Mouse (Mus musculus): ENCODE measurements around the gene Asb11. TPM values are rescaled to one million over a fixed set of nuclear protein-coding genes. Genes with fewer than 3 reads are reported as not detected.

The Asb11 gene
- total and polyA plus RNA-seq, 3 experiments = 2.5 to 3.2 TPM; not detected in 1

DNA sequence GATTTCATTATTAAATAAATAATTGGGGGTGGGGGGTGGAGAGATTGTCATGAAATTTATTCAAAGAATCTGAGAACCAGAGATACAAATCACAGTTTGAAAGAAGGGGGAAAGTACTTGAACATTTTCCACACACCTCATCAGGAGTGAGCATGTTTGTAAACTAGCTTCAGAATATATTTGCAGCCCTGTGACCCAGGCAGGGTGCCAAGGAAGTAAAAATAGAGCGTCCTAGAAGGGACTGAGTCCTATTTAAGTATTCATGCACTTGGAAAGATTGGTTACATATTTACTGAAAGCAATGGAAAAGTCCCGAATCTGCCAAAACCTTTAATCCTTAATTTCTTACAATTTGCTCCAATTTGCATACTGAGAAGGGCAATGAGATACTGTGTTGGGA, 3.3 kb downstream of the Asb11 start:
- Histone ChIP-seq H3K9ac (ENCODE audit: control insufficient read depth, low read depth, low read length, poor library complexity, severe bottlenecking) (no peak overlapping the region), H3K27me3 (ENCODE audit: control insufficient read depth in 1 of 2, insufficient read depth in 2 of 2, low read length in 2 of 2) (no peaks in the 10 kb centered on the region), H3K27ac (ENCODE audit: control insufficient read depth, low read depth, low read length) (no peak overlapping the region), H3K9me3 (replicated peaks; ENCODE audit: insufficient read depth, low read length) (no peaks in the 10 kb centered on the region), H3K36me3 (ENCODE audit: control insufficient read depth in 1 of 2, insufficient read depth in 2 of 2, low read length in 2 of 2) (peaks cover 0 to 17% of the 10 kb centered on the region in 2 experiments; a peak in 2 of 4 replicates), H3K4me1 (ENCODE audit: control insufficient read depth in 1 of 2, insufficient read depth in 2 of 2, low read length in 2 of 2) (peaks cover 11% of the 10 kb centered on the region in 2 experiments), H3K79me2 (ENCODE audit: control insufficient read depth, insufficient read depth, low read length, poor library complexity) (no peaks in the 10 kb centered on the region), H3K4me3 (ENCODE audit: control insufficient read depth in 1 of 2, insufficient read depth in 1 of 2, low read depth in 2 of 2, low read length in 2 of 2) (no peak overlapping the region)
- no peak for DNase-seq (ENCODE audit: low read depth, low spot score)
- no peak for TF ChIP-seq USF1 (IDR thresholded peaks at IDR 0.05; ENCODE audit: low read depth, low read length)

DNA sequence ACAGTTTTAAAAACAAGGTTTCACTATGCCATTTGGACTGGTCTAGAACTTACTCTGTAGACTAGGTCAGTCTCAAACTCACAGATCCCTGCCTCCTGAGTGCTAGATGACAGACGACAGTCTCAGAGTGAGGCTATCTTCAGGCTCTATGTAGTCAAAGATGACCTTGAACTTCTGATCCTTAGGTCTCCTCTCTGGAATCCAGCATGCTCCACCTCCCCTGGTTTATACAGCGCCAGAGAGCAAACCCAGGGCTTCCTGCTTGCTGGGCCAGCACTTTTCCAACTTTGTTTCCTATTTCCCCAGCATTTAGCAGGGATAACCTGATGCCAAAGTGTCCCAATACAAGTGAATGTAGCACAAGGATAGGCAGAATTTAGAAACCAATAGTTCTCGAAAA, 3.9 kb downstream of the Asb11 start:
- no peak for TF ChIP-seq USF1 (IDR thresholded peaks at IDR 0.05; ENCODE audit: low read depth, low read length)
- TF ChIP-seq SIN3A (IDR thresholded peaks at IDR 0.05; ENCODE audit: low read length) = no peak
- TF ChIP-seq POLR2AphosphoS5 (IDR thresholded peaks at IDR 0.05; ENCODE audit: borderline replicate concordance, low read depth, low read length) = no peak
- no peak for TF ChIP-seq UBTF (IDR thresholded peaks at IDR 0.05; ENCODE audit: borderline replicate concordance, insufficient read depth, low read depth, low read length)
- TF ChIP-seq MYC (IDR thresholded peaks at IDR 0.05; ENCODE audit: low read depth, low read length) = no peak
- no peak for TF ChIP-seq CHD2 (IDR thresholded peaks at IDR 0.05; ENCODE audit: low read length)
- no peak for TF ChIP-seq CTCF (IDR thresholded peaks at IDR 0.05 in 2 of 3, conservative IDR thresholded peaks at IDR 0.05 in 1 of 3; ENCODE audit: control insufficient read depth in 1 of 3, insufficient read depth in 1 of 3, low read depth in 2 of 3, low read length in 3 of 3, poor library complexity in 1 of 3, severe bottlenecking in 1 of 3)
- no peak for TF ChIP-seq MAZ (IDR thresholded peaks at IDR 0.05; ENCODE audit: low read depth, low read length)
- Histone ChIP-seq H3K4me1 (ENCODE audit: control insufficient read depth in 1 of 2, insufficient read depth in 2 of 2, low read length in 2 of 2) (peaks cover 11 to 12% of the 10 kb centered on the region in 2 experiments), H3K79me2 (ENCODE audit: control insufficient read depth, insufficient read depth, low read length, poor library complexity) (peaks cover 1% of the 10 kb centered on the region; the same call in 1 of the 2 replicates), H3K27ac (ENCODE audit: control insufficient read depth, low read depth, low read length) (no peak overlapping the region), H3K27me3 (ENCODE audit: control insufficient read depth in 1 of 2, insufficient read depth in 2 of 2, low read length in 2 of 2) (no peaks in the 10 kb centered on the region), H3K4me3 (ENCODE audit: control insufficient read depth in 1 of 2, insufficient read depth in 1 of 2, low read depth in 2 of 2, low read length in 2 of 2) (no peak overlapping the region), H3K36me3 (ENCODE audit: control insufficient read depth in 1 of 2, insufficient read depth in 2 of 2, low read length in 2 of 2) (peaks cover 0 to 18% of the 10 kb centered on the region in 2 experiments; a peak in 2 of 4 replicates), H3K9ac (ENCODE audit: control insufficient read depth, low read depth, low read length, poor library complexity, severe bottlenecking) (no peak overlapping the region), H3K9me3 (replicated peaks; ENCODE audit: insufficient read depth, low read length) (no peaks in the 10 kb centered on the region)
- no peak for DNase-seq (ENCODE audit: low read depth, low spot score)

DNA sequence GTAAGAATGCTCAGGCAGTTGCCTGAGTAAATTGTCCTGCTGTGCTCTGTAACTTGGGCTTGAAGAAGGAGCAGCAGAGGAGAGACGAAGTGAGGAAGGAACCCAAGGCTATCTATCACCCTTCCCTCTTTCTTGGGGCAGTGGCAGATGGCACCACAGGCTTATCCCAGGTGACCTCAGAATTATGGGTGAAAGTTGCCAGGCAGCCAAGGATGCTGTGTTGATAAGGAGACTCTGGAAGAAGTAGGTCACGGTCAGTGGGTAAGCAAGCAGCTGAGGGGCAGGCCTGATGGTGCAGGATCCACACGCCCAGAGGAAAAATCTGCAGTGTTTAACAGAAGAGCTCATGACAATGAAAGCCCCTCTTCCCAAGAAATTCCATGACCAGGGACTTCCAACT, 4.5 kb downstream of the Asb11 start:
- peaks cover 11 to 12% of the 10 kb centered on the region in 2 experiments for H3K4me1 ChIP-seq (ENCODE audit: control insufficient read depth in 1 of 2, insufficient read depth in 2 of 2, low read length in 2 of 2)
- no peak for DNase-seq (ENCODE audit: low read depth, low spot score)

More for the DNA sequence above, 4.5 kb downstream of the Asb11 start:
- peaks cover 1% of the 10 kb centered on the region; the same call in 1 of the 2 replicates for H3K79me2 ChIP-seq (ENCODE audit: control insufficient read depth, insufficient read depth, low read length, poor library complexity)
- H3K27ac ChIP-seq (ENCODE audit: control insufficient read depth, low read depth, low read length) = no peak overlapping the region
- TF ChIP-seq POLR2A (IDR thresholded peaks at IDR 0.05; ENCODE audit: control insufficient read depth in 1 of 2, insufficient read depth in 1 of 2, low read depth in 1 of 2, low read length in 2 of 2, poor library complexity in 1 of 2) (no peak), POLR2AphosphoS5 (IDR thresholded peaks at IDR 0.05; ENCODE audit: borderline replicate concordance, low read depth, low read length) (no peak), CTCF (IDR thresholded peaks at IDR 0.05 in 2 of 3, conservative IDR thresholded peaks at IDR 0.05 in 1 of 3; ENCODE audit: control insufficient read depth in 1 of 3, insufficient read depth in 1 of 3, low read depth in 2 of 3, low read length in 3 of 3, poor library complexity in 1 of 3, severe bottlenecking in 1 of 3) (no peak), SMC3 (IDR thresholded peaks at IDR 0.05; ENCODE audit: low read depth, low read length) (no peak)
- no peak overlapping the region for H3K9ac ChIP-seq (ENCODE audit: control insufficient read depth, low read depth, low read length, poor library complexity, severe bottlenecking)
- H3K27me3 ChIP-seq (ENCODE audit: control insufficient read depth in 1 of 2, insufficient read depth in 2 of 2, low read length in 2 of 2) = no peaks in the 10 kb centered on the region
- peaks cover 0 to 18% of the 10 kb centered on the region in 2 experiments; a peak in 2 of 4 replicates for H3K36me3 ChIP-seq (ENCODE audit: control insufficient read depth in 1 of 2, insufficient read depth in 2 of 2, low read length in 2 of 2)
- no peak overlapping the region for H3K4me3 ChIP-seq (ENCODE audit: control insufficient read depth in 1 of 2, insufficient read depth in 1 of 2, low read depth in 2 of 2, low read length in 2 of 2)
- no peaks in the 10 kb centered on the region for H3K9me3 ChIP-seq (replicated peaks; ENCODE audit: insufficient read depth, low read length)
